Mouse (Mus musculus) heart, adult 2 months (tissue): ENCODE data around the gene Tmem189.

Source experiments
- CTCF ChIP-seq: fragments of 200-600 bp; IDR thresholded peaks from 2 replicates; pipeline ENCODE4 v1.8.1; 2022; ENCODE audit warnings: antibody characterized with exemption, mild to moderate bottlenecking, moderate library complexity
- EP300 ChIP-seq: fragments of 200-500 bp; IDR thresholded peaks from 2 replicates; pipeline ENCODE4 v1.6.1; 2011; ENCODE audit warnings: low read depth, low read length, control low read depth; ENCODE audit not compliant: insufficient read depth
- POLR2A ChIP-seq: fragments of 200-500 bp; IDR thresholded peaks from 2 replicates; pipeline ENCODE4 v1.6.1; 2011; ENCODE audit warnings: mild to moderate bottlenecking, low read depth, low read length, control low read depth; ENCODE audit not compliant: insufficient read depth

GRCm38 (mm10) chr2:167593551-167594250 lies 95.9 kb downstream of the Tmem189 start:
- TF ChIP-seq EP300, result no peak
- TF ChIP-seq CTCF, result no peak
- no peak for TF ChIP-seq POLR2A
